ENCODE assay signal across 19 mouse cellular contexts in genomic region chr11:99101693-99102092, GRCm38 (mm10). TPM values are rescaled to one million over a fixed set of nuclear protein-coding genes. Genes with fewer than 3 reads are reported as not detected.
"Had no signal": no experiment of that assay in that cellular context is flagged by ENCODE, and none has a peak within 500 bp of the region (broad histone marks: within the 10 kb centered on the region; RNA-seq: fewer than 3 reads in every experiment).

No protein-coding gene starts in this region.

- H3K27me3 ChIP-seq: lung, embryonic 15.5 days; midbrain, embryonic 13.5 days; midbrain, embryonic 15.5 days; neural tube, embryonic 12.5 days; stomach, embryonic 15.5 days had no signal

- H3K9ac ChIP-seq: lung, embryonic 15.5 days; midbrain, embryonic 13.5 days; midbrain, embryonic 15.5 days; neural tube, embryonic 12.5 days; stomach, embryonic 15.5 days had no signal

- ATAC-seq: lung, postnatal 0 days; midbrain, embryonic 13.5 days; midbrain, embryonic 15.5 days had no signal

- H3K9me3 ChIP-seq: lung, embryonic 15.5 days; megakaryocyte, embryonic 14.5 days; midbrain, embryonic 13.5 days; midbrain, embryonic 15.5 days; neural tube, embryonic 12.5 days; stomach, embryonic 15.5 days had no signal

- H3K4me2 ChIP-seq: lung, embryonic 15.5 days; midbrain, embryonic 11.5 days; midbrain, embryonic 13.5 days; midbrain, embryonic 15.5 days; neural tube, embryonic 12.5 days; stomach, embryonic 15.5 days had no signal

- H3K36me3 ChIP-seq: lung, embryonic 15.5 days; midbrain, embryonic 13.5 days; midbrain, embryonic 15.5 days; neural tube, embryonic 12.5 days; stomach, embryonic 15.5 days had no signal

- H3K4me3 ChIP-seq: lung, embryonic 15.5 days; megakaryocyte, embryonic 14.5 days; midbrain, embryonic 13.5 days; midbrain, embryonic 15.5 days; neural tube, embryonic 12.5 days; stomach, embryonic 15.5 days had no signal

- H3K4me1 ChIP-seq: midbrain, embryonic 13.5 days; midbrain, embryonic 15.5 days had no signal

- H3K27ac ChIP-seq: lung, embryonic 15.5 days; macrophage; midbrain, embryonic 13.5 days; midbrain, embryonic 15.5 days; neural tube, embryonic 12.5 days; stomach, embryonic 15.5 days; stomach, postnatal 0 days had no signal

- DNase-seq: lung, adult 2 months; lung, postnatal 14 days; lung, postnatal 36 days; right cerebral cortex, postnatal 14 days; thymus, adult 2 months; thymus, postnatal 25 days; thymus, postnatal 4 days had no signal

RNA-seq across cellular contexts. Expression of gene Tns4, which starts 12.6 kb away (rescaled TPM):
- polyA plus RNA-seq: neural tube, embryonic 14.5 days had no signal

RNA-seq across cellular contexts. Expression of gene Ccr7, which starts 53.2 kb away (rescaled TPM):
- total RNA-seq: midbrain, postnatal 0 days had no signal
- polyA plus RNA-seq: midbrain, embryonic 11.5 days; midbrain, embryonic 13.5 days; midbrain, embryonic 15.5 days; midbrain, postnatal 0 days; neural tube, embryonic 14.5 days had no signal
